Mouse (Mus musculus) spleen, adult 18-20 months (tissue): ENCODE results near the gene Rpl15.
"Not testable (repeated sequence)": the region's sequence is repeated elsewhere in the genome, so short reads cannot be mapped to it uniquely, and the experiment has no call there.

Experiments
- DNase-seq, 2 experiments: peaks; one replicate each; pipeline ENCODE4 v3.0.0; 2022; ENCODE audit warnings: mixed read lengths in 2 of 2

Gene Rpl15

GRCm38 (mm10) chr14:18240132-18240531 is 31.1 kb downstream of the Rpl15 start:
- no peak for DNase-seq

GRCm38 (mm10) chr14:18238750-18239731 is 32.1 kb downstream of the Rpl15 start, which contains the start of gene Nr1d2:
Gene Nr1d2 (minus strand): TSS chr14:18239127.
- DNase-seq = peak; percentile 95 to 96

GRCm38 (mm10) chr14:18238131-18238749 is 33.0 kb downstream of the Rpl15 start:
- DNase-seq = peak; percentile 96 to 97

GRCm38 (mm10) chr14:18237381-18237780 is 33.8 kb downstream of the Rpl15 start:
- no peak for DNase-seq

GRCm38 (mm10) chr14:18236496-18237235 is 34.5 kb downstream of the Rpl15 start:
- not testable (repeated sequence) for DNase-seq

- no peak for DNase-seq
These were observed 36.9 kb downstream of the Rpl15 start for GRCm38 (mm10) chr14:18233981-18234960.

GRCm38 (mm10) chr14:18233076-18233475 is 38.1 kb downstream of the Rpl15 start:
- DNase-seq = no peak

GRCm38 (mm10) chr14:18231866-18232265 is 39.3 kb downstream of the Rpl15 start:
- not testable (repeated sequence) for DNase-seq

- not testable (repeated sequence) for DNase-seq
These were observed 41.4 kb downstream of the Rpl15 start for GRCm38 (mm10) chr14:18229751-18230150.

GRCm38 (mm10) chr14:18226181-18226580 is 45.0 kb downstream of the Rpl15 start:
- not testable (repeated sequence) for DNase-seq

- not testable (repeated sequence) for DNase-seq
These were observed 45.8 kb downstream of the Rpl15 start for GRCm38 (mm10) chr14:18225431-18225830.

GRCm38 (mm10) chr14:18221977-18222376 is 49.2 kb downstream of the Rpl15 start:
- no peak for DNase-seq
